Comparison of ENCODE assay signal across 9 mouse cellular contexts in the genomic region with DNA sequence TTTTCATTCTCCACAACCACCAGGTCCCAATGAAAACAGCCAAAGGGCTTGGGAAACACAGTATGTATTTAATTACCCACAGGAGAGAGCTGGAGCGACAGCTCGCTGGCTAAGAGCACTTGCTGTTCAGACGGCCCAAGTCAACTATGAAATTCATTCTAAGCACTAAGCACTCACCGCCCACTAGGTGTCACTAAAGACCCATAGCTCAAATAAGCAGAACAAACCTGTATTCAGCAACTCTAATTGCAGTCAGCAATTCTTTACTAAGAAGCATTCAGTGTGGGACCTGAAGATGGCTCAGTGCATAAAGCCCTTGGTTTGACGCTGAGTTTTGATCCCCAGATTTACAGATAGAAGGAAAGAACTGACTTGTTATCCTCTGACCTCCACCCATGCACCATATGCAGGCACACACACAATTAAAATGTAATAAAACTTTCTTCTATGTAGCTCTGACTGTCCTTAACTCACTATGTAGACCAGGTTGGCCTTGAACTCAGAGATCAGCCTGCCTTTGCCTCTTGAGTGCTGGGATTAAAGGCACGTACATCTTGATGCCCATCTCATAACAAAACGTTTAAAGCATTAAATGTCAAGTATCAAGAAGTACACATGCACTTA. TPM values are rescaled to one million over a fixed set of nuclear protein-coding genes. Genes with fewer than 3 reads are reported as not detected.
DNase-seq lines count a peak whose midpoint lies in the region; ATAC-seq and TF ChIP-seq lines count a peak whose summit lies in the region.
"Had no signal": no experiment of that assay in that cellular context is flagged by ENCODE, and none has a peak within 500 bp of the region (broad histone marks: within the 10 kb centered on the region; RNA-seq: fewer than 3 reads in every experiment).

No protein-coding gene starts in this region.

- H3K27me3 ChIP-seq in C2C12 (ENCODE audit: control insufficient read depth, insufficient read depth, insufficient read length): no peaks in the 10 kb centered on the region
- H3K27me3 ChIP-seq in kidney, embryonic 16.5 days (ENCODE audit: insufficient read depth, low read length): no peaks in the 10 kb centered on the region
- H3K27me3 ChIP-seq in liver, adult 2 months (ENCODE audit: control insufficient read depth, insufficient read depth, low read length): no peaks in the 10 kb centered on the region
- no peaks in the 10 kb centered on the region for H3K27me3 ChIP-seq in stomach, postnatal 0 days (ENCODE audit: control insufficient read depth, insufficient read depth, low read length)
- H3K27me3 ChIP-seq: embryonic facial prominence, embryonic 15.5 days had no signal

- TF ChIP-seq CTCF in C2C12 (IDR thresholded peaks at IDR 0.05; ENCODE audit: control insufficient read depth, insufficient read depth, insufficient read length): peak; percentile 45
- peak; percentile 46 for TF ChIP-seq CTCF in liver, adult 2 months (IDR thresholded peaks at IDR 0.05; ENCODE audit: low read depth, low read length)
- TF ChIP-seq CTCF in stomach, postnatal 0 days (IDR thresholded peaks at IDR 0.05; ENCODE audit: low read depth): peak; percentile 99

- H3K79me2 ChIP-seq in C2C12 (ENCODE audit: control insufficient read depth, insufficient read depth): no peaks in the 10 kb centered on the region
- no peaks in the 10 kb centered on the region for H3K79me2 ChIP-seq in liver, adult 2 months (ENCODE audit: control insufficient read depth, insufficient read depth, low read length)

- H3K4me3 ChIP-seq in C2C12 (ENCODE audit: insufficient read depth, poor library complexity, severe bottlenecking): no peak overlapping the region
- no peak overlapping the region for H3K4me3 ChIP-seq in kidney, embryonic 16.5 days (ENCODE audit: low read length)
- H3K4me3 ChIP-seq in liver, adult 2 months (ENCODE audit: insufficient read depth, low read depth, low read length): no peak overlapping the region
- no peak overlapping the region for H3K4me3 ChIP-seq in stomach, postnatal 0 days (ENCODE audit: low read depth, low read length)
- H3K4me3 ChIP-seq: embryonic facial prominence, embryonic 15.5 days had no signal

- H3K79me3 ChIP-seq in C2C12 (ENCODE audit: low read depth): no peaks in the 10 kb centered on the region

- peak; percentile 66 to 92 for DNase-seq in adrenal gland, adult (ENCODE audit: inconsistent age in 2 of 2, low spot score in 1 of 2)
- peak; percentile 71 for DNase-seq in embryo, embryonic 11.5 days (ENCODE audit: low read depth, low spot score)
- peak; percentile 83 for DNase-seq in heart, adult 8-10 months (ENCODE audit: low spot score)
- peak; percentile 68 for DNase-seq in liver, adult 2 months (ENCODE audit: extremely low read depth, low read depth, low spot score)
- DNase-seq in natural killer cell, adult 2 months (ENCODE audit: low spot score in 2 of 2): peak; percentile 65 to 76
- peak; percentile 53 for DNase-seq in stomach, postnatal 0 days (ENCODE audit: low spot score)

- H3ac ChIP-seq in C2C12 (ENCODE audit: control insufficient read depth, insufficient read length, low read depth): no peak overlapping the region

- H3K36me3 ChIP-seq in C2C12 (ENCODE audit: control insufficient read depth, insufficient read depth): peaks cover 30% of the 10 kb centered on the region
- peaks cover 15% of the 10 kb centered on the region for H3K36me3 ChIP-seq in kidney, embryonic 16.5 days (ENCODE audit: insufficient read depth, low read length)
- H3K36me3 ChIP-seq in liver, adult 2 months (ENCODE audit: control insufficient read depth, insufficient read depth, low read length): peaks cover 20% of the 10 kb centered on the region
- H3K36me3 ChIP-seq in stomach, postnatal 0 days (ENCODE audit: control insufficient read depth, insufficient read depth, low read length): peaks cover 2% of the 10 kb centered on the region; the same call in 1 of the 2 replicates

- H3K9ac ChIP-seq in kidney, embryonic 16.5 days (replicated peaks; ENCODE audit: low read length): no peak overlapping the region
- H3K9ac ChIP-seq in liver, adult 2 months (ENCODE audit: low read depth, low read length): no peak overlapping the region
- no peak overlapping the region for H3K9ac ChIP-seq in stomach, postnatal 0 days (ENCODE audit: low read length)
- H3K9ac ChIP-seq: embryonic facial prominence, embryonic 15.5 days had no signal

- H3K27ac ChIP-seq in kidney, embryonic 16.5 days (ENCODE audit: low read length): no peak overlapping the region
- H3K27ac ChIP-seq in liver, adult 2 months (replicated peaks; ENCODE audit: insufficient read depth, low read depth, low read length): no peak overlapping the region
- no peak overlapping the region for H3K27ac ChIP-seq in stomach, postnatal 0 days (replicated peaks)
- H3K27ac ChIP-seq: embryonic facial prominence, embryonic 15.5 days had no signal

- H3K4me2 ChIP-seq in kidney, embryonic 16.5 days (replicated peaks; ENCODE audit: low read depth, low read length): no peak overlapping the region
- no peak overlapping the region for H3K4me2 ChIP-seq in stomach, postnatal 0 days (replicated peaks; ENCODE audit: low read depth)
- H3K4me2 ChIP-seq: embryonic facial prominence, embryonic 15.5 days had no signal

- no peak for TF ChIP-seq POLR2A in liver, adult 2 months (IDR thresholded peaks at IDR 0.05; ENCODE audit: extremely low read depth, insufficient read depth, low read length)

- ATAC-seq in kidney, embryonic 16.5 days (ENCODE audit: low FRiP score, low TSS enrichment): peak; percentile 77
- ATAC-seq in stomach, postnatal 0 days (ENCODE audit: low FRiP score, low TSS enrichment): peak; percentile 66

- no peaks in the 10 kb centered on the region for H3K9me3 ChIP-seq in kidney, embryonic 16.5 days (ENCODE audit: low read length)
- no peaks in the 10 kb centered on the region for H3K9me3 ChIP-seq in stomach, postnatal 0 days (ENCODE audit: control insufficient read depth, low read length)
- H3K9me3 ChIP-seq: embryonic facial prominence, embryonic 15.5 days had no signal

- no peak for TF ChIP-seq EP300 in stomach, postnatal 0 days (optimal IDR thresholded peaks at IDR 0.05)

- no peaks in the 10 kb centered on the region for H3K4me1 ChIP-seq in kidney, embryonic 16.5 days (ENCODE audit: insufficient read depth, low read length)
- no peaks in the 10 kb centered on the region for H3K4me1 ChIP-seq in liver, adult 2 months (ENCODE audit: control insufficient read depth, insufficient read depth, low read length)
- no peaks in the 10 kb centered on the region for H3K4me1 ChIP-seq in stomach, postnatal 0 days (replicated peaks; ENCODE audit: control insufficient read depth, insufficient read depth)
- H3K4me1 ChIP-seq: embryonic facial prominence, embryonic 15.5 days had no signal

- 20% methylated on average over 7 of the region's 7 CpGs for WGBS in kidney, embryonic 16.5 days
- WGBS in liver, adult 2 months: 25% methylated on average over 7 of the region's 7 CpGs
- WGBS in stomach, postnatal 0 days: 17% methylated on average over 7 of the region's 7 CpGs

TF ChIP-seq in C2C12, 6 proteins besides CTCF, POLR2A, EP300 and RAD21:
- TF ChIP-seq USF1 (IDR thresholded peaks at IDR 0.05; ENCODE audit: low read depth): no peak
- no peak for TF ChIP-seq FOSL1 (IDR thresholded peaks at IDR 0.05; ENCODE audit: insufficient read depth, low read length, poor library complexity, severe bottlenecking)
- no peak for TF ChIP-seq CEBPB (IDR thresholded peaks at IDR 0.05; ENCODE audit: low read depth)
- no peak for TF ChIP-seq MYOG (IDR thresholded peaks at IDR 0.05; ENCODE audit: control insufficient read depth, extremely low read depth, insufficient read length)
- TF ChIP-seq MAX (IDR thresholded peaks at IDR 0.05): no peak
- no peak for TF ChIP-seq MYOD1 (IDR thresholded peaks at IDR 0.05; ENCODE audit: control insufficient read depth, insufficient read length, low read depth)

RNA-seq across cellular contexts. Expression of gene Ddx20, which starts 12.7 kb away (rescaled TPM):
- 15.7 TPM for polyA plus RNA-seq in C2C12 (2012; fragmentation: generic; extraction: Trizol)
- 10 to 100 TPM in 2 of 4 experiments, 1 to 10 TPM in 2; 9.0 to 11.7 (median 10.7) TPM for total RNA-seq in heart, adult 8-10 months (2022)
- 37.9 and 39.3 TPM in 2 replicates for polyA plus RNA-seq in kidney, embryonic 16.5 days (2015; fragmentation: Nextera tagmentation; extraction: Ambion mirVana)
- total RNA-seq in liver, adult 2 months (2014; rRNA removed): 7.3 and 7.9 TPM in 2 replicates
- 6.9 and 7.4 TPM in 2 replicates for polyA plus RNA-seq in liver, adult 2 months (2012; rRNA removed)
- 14.7 and 16.0 TPM in 2 replicates for polyA plus RNA-seq in stomach, postnatal 0 days (2015; fragmentation: Nextera tagmentation; extraction: Ambion mirVana)

RNA-seq across cellular contexts. Expression of gene Inka2, which starts 29.7 kb away (rescaled TPM):
- polyA plus RNA-seq in C2C12 (2012; fragmentation: generic; extraction: Trizol): 6.3 TPM
- 10 to 100 TPM; 13.8 to 20.0 (median 16.1) TPM for total RNA-seq in heart, adult 8-10 months (2022)
- polyA plus RNA-seq in kidney, embryonic 16.5 days (2015; fragmentation: Nextera tagmentation; extraction: Ambion mirVana): 1.3 and 1.5 TPM in 2 replicates
- 0.09 and 0.13 TPM in 2 replicates for total RNA-seq in liver, adult 2 months (2014; rRNA removed)
- polyA plus RNA-seq in liver, adult 2 months (2012; rRNA removed): 0.06 and 0.07 TPM in 2 replicates
- 2.8 and 2.9 TPM in 2 replicates for polyA plus RNA-seq in stomach, postnatal 0 days (2015; fragmentation: Nextera tagmentation; extraction: Ambion mirVana)

Comparison
In these comparisons a context has a peak if more than half of its experiments do, and no peak if none do; other contexts are left out.
1. CTCF ChIP-seq: peak in every context shown above with its lines; median percentile 99 in stomach, postnatal 0 days; 46 in liver, adult 2 months; 45 in C2C12.